Mouse (Mus musculus) urinary bladder, postnatal 4 days (tissue): Measurements from ENCODE around the gene Zfp467.

Experiments used
- DNase-seq, 2 experiments: peaks; one replicate each; pipeline ENCODE4 v3.0.0; 2021 to 2022; ENCODE audit warnings: low spot score in 2 of 2

Zfp467 gene

DNA sequence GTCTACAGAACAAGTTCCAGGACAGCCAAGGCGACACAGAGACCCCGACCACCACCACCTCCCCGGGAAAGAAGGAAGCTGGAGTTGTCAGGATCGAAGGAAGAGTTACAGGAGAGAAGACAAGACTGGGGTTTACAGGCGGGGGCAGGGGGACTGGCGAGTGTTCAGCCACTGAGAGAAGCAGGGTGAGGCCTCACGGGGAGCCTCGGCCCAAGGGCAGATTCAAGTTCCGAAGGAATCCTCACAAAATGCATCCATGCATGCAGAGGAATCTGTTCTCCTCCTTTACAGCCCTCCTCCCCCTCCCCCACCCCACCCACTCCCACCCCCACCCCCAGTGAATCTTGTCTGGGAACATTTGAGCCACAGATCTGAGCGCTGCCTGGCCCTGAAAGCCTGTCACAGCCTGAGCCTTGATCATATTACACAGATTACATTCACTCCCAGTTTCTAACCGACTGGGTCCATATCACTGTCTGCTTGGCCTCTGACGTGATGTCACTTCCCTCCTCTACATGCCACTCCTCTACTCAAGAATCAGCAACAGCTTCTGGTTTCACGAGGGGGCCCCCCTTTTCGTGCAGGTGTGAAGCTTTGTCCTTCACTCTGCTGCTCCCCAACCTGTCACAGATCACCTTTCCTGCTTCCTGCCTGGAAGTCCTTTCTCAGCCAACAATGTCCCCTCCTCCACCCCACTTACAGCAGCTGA is 5.2 kb downstream of the Zfp467 start:
- no peak for DNase-seq

DNA sequence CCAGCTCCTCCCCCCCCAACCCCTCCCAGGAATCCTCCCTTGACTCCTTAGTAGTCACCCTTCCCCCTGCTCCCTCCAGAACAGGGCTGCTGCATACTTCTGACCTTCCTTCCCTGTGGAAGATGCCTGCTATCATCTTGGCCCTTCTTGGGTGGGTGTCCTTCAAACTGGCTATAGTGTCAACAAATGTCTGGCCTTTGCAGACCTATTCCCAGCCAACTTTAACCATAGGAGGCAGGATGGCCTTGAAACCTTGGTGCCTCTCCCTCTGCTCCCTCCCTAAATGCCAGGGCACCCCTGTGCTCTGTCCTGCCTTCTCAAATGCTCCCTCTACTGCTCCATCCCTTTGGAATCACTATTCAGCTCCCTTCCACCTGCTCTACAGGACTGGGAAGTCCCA is 6.0 kb downstream of the Zfp467 start:
- DNase-seq, result no peak

DNA sequence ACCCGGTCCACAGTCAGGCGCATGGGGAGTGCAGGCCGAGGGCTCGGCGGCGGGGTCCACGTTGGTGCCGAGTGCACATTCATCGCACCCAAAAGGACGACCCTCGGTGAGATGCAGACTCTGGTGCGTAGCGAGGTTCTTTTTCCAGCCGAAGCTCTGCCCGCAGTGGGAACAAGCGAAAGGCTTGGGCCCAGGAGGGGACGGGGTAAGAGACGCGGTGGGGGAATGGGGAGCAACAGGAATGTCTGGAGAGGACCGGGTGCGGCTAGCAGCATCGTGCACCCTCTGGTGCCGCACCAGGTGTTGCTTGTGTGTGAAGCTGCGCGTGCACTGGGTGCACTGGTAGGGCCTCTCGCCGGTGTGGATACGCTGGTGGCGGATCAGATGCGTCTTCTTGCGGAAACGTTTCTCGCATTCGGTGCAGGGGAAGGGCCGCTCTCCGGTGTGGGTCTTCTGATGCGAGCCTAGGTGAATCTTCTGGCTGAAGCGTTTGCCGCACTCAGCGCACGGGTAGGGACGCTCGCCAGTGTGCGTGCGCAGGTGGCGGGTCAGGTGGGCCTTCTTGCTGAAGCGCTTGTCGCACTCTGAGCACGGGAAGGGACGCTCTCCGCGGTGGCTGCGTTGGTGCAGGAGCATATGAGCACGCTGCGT is 7.0 kb downstream of the Zfp467 start:
- no peak for DNase-seq

DNA sequence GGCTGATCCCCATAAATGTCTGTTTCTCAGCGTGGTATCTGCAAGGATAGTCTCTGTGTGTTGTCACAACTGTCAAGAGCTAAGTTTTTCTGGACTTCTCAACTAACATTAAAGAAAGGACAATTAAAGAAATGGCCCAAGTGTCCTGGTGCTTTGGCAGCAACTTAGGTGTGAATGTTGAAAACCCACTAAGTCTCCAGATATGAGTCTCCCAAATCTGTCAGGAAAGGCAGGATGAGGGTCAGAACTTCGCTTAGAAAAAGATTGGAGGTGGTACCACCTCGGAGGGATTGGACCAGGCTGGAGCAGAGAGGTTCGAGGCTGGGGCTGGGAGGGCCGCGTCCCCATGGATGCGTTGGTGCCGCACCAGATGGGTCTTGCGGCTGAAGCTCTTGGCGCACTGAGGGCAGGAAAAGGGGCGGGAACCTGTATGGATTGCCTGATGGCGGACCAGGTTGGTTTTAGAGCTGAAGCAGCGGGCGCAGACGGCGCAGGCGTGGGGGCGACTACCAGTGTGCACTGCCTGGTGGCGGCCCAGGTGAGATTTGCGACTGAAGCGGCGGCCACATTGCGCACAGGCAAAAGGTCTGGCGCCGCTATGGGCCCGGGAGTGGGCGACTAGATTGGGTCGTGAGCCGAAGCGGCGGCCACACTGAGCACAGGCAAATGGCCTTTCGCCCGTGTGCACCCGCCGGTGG is 7.8 kb downstream of the Zfp467 start:
- no peak for DNase-seq

DNA sequence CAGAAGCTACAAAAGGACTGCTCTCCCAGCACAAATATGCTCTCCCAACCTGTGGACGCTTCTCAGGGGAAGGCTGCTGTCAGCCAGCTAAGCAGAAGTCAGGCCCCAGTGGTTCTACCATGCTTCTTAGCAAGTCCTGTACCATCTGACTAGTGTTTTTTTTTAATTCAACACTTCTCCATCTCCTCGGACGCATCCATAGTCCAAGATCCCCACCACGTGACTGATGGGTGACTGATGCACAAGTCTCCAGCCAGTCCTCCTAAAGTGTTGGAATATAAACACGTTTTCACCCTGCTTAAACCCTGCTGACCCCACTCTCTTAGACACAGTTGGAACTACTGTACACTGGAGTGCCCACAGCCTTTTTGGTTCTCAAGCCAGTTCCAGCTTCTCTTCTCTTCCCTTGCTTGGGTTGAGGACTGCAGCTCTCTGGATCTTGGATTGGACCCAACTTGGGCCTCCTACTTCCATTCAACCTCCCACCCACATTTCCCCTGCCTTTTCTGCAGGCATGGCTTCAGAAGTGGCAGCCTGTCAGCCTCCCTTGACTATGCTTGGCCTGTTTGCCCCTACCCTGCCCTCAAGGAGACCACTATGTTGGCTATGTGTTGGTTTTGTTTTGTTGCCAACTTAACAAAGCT is 9.8 kb downstream of the Zfp467 start:
- no peak for DNase-seq

DNA sequence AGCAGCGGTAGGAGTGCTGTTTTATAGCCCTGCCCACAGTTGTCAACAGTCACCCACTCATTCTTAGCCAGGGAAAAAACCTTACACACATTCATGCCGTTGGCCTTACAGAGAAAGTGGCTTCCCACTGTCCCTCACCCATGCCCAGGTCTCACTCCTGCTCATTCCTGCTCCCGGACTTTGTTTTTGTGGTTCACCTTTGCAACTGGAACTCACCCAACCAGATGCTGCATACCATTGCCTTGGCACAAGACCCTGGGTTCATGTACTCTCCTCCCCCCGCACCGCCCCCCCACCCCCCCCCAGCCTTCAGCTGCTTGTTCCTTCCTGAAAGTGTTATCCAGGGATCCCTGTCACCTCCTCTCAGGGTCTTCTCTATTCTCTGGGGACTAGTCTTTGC is 10.5 kb downstream of the Zfp467 start:
- DNase-seq, result no peak

GRCm38 (mm10) chr6:48434651-48435050 is 11.0 kb downstream of the Zfp467 start:
- no peak for DNase-seq

DNA sequence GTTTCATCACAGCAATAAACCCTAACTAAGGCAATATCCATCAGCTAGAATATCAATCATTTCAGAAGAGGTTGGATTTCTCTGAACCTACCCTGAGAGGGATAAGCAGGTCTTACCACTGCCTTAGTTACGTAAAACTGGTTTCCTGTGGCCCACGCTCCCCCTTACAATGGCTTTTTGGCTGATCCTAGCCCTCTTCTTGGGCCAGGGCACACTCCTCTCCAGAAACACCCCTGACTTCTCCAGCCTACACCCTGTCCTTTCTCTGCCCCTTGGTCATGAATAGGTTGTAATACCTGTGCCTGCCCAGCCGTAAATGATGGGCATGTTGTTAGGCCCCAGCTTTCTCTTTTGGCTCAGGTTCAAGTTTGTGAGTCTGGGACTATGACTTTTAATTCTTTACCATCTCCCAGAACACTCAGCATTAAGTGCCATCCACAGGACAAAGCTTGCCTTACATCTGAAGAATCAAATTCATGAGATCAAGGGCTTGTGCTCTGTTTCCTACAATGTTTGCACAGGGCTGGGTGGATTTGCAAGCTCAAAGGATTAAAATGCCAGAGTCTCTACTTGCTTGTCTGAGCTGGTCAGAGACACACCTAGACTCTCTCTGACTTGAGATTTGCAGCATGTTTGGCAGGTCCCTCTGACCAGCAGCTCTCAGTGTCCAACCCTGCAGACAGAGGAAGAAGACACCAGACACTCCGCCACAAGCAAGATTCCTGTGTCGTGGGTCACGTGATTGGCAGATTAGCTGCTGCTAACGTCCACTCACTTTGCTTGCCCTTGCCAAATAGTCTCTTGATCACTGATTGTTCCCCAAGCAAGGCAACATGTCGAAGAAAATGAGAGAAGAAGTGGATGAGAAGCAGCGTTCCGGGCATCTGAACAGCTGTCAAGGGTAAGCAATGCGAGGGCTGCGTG is 12.5 kb downstream of the Zfp467 start:
- no peak for DNase-seq

DNA sequence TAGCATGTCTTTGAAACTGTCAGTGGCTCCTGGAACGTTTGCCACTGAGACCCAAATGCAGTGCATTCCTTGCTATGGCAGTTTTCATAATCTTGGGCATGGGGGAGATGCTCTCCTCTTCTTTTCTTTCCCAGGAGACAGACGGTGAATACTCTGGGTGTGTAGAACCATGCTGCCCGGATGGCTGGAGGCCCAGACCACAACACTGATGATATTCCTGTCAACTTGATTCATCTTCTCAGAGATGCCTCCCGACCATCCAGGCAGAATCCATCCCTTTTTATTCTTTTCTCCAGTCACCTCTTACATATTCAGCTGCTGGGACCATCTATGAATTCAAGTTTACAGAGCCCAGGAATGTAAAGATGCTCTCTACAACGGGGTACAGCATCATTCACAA is 14.9 kb downstream of the Zfp467 start:
- DNase-seq, result no peak

GRCm38 (mm10) chr6:48428769-48429557 is 16.7 kb downstream of the Zfp467 start:
- no peak for DNase-seq

GRCm38 (mm10) chr6:48426956-48427355 is 18.7 kb downstream of the Zfp467 start:
- DNase-seq, result no peak

- DNase-seq, result no peak
Observed at GRCm38 (mm10) chr6:48424074-48424473, 21.6 kb downstream of the Zfp467 start.

DNA sequence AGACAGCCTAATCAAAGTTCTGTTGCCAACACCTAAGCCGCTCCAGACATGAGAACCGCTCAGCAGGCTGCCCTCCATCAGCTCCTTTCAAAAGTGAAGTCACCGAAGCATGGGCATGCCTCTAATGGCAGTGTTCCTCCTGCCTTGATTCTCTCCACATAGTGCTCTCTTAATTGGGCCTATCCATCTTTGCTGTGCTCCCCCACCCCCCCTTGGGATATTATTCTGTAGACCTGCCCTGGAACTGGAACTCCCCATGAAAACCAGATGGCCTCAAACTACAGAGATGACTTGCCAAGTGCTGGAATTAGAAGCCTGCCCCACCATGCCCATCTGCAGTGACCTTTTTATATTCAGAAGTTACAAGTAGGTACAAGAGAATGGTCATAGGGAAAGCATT is 22.3 kb downstream of the Zfp467 start:
- DNase-seq, result no peak

- DNase-seq, result no peak
Observed at GRCm38 (mm10) chr6:48420647-48421046, 25.0 kb downstream of the Zfp467 start.

DNA sequence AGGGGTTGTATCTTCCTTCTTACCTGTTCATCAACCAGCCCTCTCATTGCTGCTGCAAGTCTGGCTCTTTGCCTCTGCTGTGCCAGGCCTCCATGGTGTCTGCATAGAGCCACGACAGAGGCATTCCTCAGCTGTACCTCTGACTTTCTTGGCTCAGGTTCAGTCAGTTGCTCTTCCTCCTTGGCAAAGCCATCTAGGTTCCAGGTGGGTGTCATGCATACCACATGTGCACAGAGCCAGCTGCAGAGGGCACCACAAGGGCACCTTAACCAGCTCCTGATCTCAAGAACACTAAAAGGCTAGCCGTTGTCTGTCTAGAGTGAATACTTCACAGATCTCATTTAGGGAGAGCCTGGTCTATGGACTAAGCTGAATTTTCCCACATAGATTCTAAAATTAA is 29.1 kb downstream of the Zfp467 start:
- no peak for DNase-seq

DNA sequence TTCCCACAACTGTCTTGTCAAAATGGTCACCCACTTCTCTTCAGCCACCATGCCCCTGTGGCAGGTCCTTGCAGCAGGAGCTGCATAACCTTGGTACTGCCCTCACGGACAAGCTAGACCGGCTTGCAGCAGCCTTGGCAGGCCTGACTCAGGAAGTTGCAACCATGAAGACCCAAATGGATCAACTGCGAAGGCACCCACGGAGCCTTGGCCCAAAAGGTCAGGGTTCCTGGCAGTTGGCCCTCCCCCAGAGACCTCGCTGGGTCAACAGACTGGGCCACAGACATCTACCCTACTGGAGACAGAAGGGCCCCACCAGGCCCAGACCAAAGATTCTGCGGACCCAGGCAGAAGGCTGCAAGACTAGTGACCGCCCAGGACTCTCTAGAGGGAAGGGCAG is 30.0 kb downstream of the Zfp467 start:
- DNase-seq, result no peak

- no peak for DNase-seq
Observed at GRCm38 (mm10) chr6:48414886-48415285, 30.7 kb downstream of the Zfp467 start.

DNA sequence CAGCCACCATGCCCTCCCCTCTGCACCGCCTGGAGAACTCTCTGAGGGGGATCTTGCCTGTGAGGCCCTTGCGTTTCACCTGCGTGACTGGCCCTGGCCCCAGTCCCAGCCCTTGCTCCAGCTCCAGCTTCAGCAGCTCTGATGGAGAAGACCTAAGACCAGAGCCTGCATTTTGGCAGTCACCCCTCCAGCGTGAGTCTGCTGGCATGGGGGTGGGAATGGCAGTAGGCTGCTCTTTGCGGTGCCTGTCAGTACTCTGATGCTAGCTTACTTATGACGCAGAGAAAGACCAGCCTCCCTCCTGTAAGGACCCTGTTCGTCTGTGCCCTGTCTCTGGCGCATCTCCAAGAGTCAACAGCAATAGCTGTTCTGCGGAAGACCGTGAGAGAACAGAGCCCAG is 32.5 kb downstream of the Zfp467 start:
- no peak for DNase-seq

DNA sequence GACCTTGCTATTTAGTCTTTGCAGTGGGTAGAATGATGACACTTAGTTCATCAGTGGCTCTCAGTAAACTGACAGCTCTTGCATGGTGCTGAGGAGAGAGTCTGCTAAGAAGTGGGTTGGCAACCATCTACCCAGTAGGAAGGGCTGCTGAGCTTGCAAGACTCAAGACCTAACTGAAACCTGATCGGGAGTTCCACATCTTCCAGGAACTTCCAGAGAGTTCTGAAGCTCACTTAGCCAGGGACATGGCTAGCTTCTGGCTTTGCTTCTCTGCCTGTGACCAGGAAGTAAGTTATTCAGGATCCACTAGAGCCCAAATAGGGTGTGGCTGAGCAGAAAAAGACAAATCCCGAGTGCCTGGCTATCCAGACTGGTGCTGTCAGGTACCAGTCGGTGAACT is 33.0 kb downstream of the Zfp467 start:
- DNase-seq, result peak; percentile 15 to 16

DNA sequence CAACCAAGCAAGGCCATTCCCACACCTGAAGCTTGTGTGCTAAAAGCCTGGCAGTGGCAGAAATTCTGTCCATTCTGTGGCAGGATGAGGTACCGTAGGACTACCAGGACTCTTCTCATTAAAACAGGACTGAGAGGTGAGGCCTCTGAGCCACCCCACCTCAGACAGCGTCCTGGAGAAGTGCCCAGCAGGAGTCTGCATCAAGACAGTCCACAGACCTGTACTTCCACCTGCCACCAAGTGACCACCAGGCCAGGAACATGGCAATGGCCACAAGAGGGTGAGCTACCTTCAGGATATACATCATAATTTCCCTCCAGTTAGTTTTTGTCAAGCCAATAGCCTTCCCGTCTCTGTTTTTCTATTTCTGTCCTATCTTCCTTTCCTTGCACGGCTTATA is 33.5 kb downstream of the Zfp467 start:
- DNase-seq, result peak; percentile 14 to 46
